Mouse (Mus musculus) heart, postnatal 0 days (tissue): ENCODE results near the gene Cd3e.

Experiments used
- CTCF ChIP-seq: IDR thresholded peaks from 2 replicates; pipeline ENCODE4 v1.5.1; 2016; ENCODE audit warnings: antibody characterized with exemption, control low read depth, low read depth
- EP300 ChIP-seq: IDR thresholded peaks from 2 replicates; pipeline ENCODE4 v1.6.1; 2016; ENCODE audit warnings: antibody characterized with exemption, low read depth

- TF ChIP-seq CTCF (no peak), EP300 (no peak)
Observed at GRCm38 (mm10) chr9:44965833-44966466, 43.5 kb downstream of the Cd3e start.
